Mouse (Mus musculus): ENCODE results near the gene Vmn1r208. TPM values are rescaled to one million over a fixed set of nuclear protein-coding genes. Genes with fewer than 3 reads are reported as not detected.

The Vmn1r208 gene
- polyA plus RNA-seq (2012; rRNA removed) = not detected in 2 replicates

GRCm38 (mm10) chr13:22777300-22777699 lies at the start of gene Vmn1r208:
Vmn1r208 (minus strand) TSS chr13:22777400.

GRCm38 (mm10) chr13:22809582-22809981 lies 32.4 kb upstream of the Vmn1r208 start, which contains the start of gene Vmn1r209:
Vmn1r209 (minus strand) TSS chr13:22809682.

GRCm38 (mm10) chr13:22729529-22729928 lies 47.7 kb downstream of the Vmn1r208 start, which contains the start of gene Vmn1r207-ps:
Vmn1r207-ps (minus strand) TSS chr13:22729629.

Other genes starting within 250 kb of the Vmn1r208 start
- not detected in 2 replicates for gene Vmn1r204, start 224.2 kb downstream of the Vmn1r208 start, polyA plus RNA-seq (2012; rRNA removed)
- not detected in 2 replicates for gene Vmn1r205, start 184.4 kb downstream of the Vmn1r208 start, polyA plus RNA-seq (2012; rRNA removed)
- not detected in 2 replicates for gene Vmn1r206, start 153.1 kb downstream of the Vmn1r208 start, polyA plus RNA-seq (2012; rRNA removed)
- gene Vmn1r207-ps, start 47.8 kb downstream of the Vmn1r208 start, polyA plus RNA-seq (2012; rRNA removed) = not detected in 2 replicates
- not detected in 2 replicates for gene Vmn1r209, start 32.3 kb upstream of the Vmn1r208 start, polyA plus RNA-seq (2012; rRNA removed)
- gene Vmn1r210, start 53.9 kb upstream of the Vmn1r208 start, polyA plus RNA-seq (2012; rRNA removed) = not detected in 2 replicates
- not detected in 2 replicates for gene Vmn1r211, start 80.2 kb upstream of the Vmn1r208 start, polyA plus RNA-seq (2012; rRNA removed)
- gene Vmn1r212, start 106.8 kb upstream of the Vmn1r208 start, polyA plus RNA-seq (2012; rRNA removed) = not detected in 2 replicates
- gene Vmn1r213, start 230.3 kb upstream of the Vmn1r208 start, polyA plus RNA-seq (2012; rRNA removed) = not detected in 2 replicates